Mouse (Mus musculus) neural tube, embryonic 13.5 days (tissue): ENCODE measurements around the gene Olfr493. TPM values are rescaled to one million over a fixed set of nuclear protein-coding genes. Genes with fewer than 3 reads are reported as not detected.

Source experiments
- ATAC-seq: fragments of 200-750 bp; cut with Nextera tagmentation; 2 replicates; pipeline ENCODE4 v1.8.0; 2017; ENCODE audit warnings: low read depth, mild to moderate bottlenecking, moderate TSS enrichment, moderate library complexity
- H3K27ac ChIP-seq: fragments of 300-500 bp; sonication (generic); replicated peaks from 2 replicates; pipeline ENCODE4 v1.5.1; 2015; ENCODE audit warnings: moderate library complexity, mild to moderate bottlenecking, inconsistent platforms
- H3K27me3 ChIP-seq: fragments of 300-500 bp; sonication (generic); 2 replicates; pipeline ENCODE4 v1.6.1; 2015; ENCODE audit warnings: mild to moderate bottlenecking, inconsistent platforms
- H3K36me3 ChIP-seq: fragments of 300-500 bp; sonication (generic); 2 replicates; pipeline ENCODE4 v1.6.1; 2015; ENCODE audit warnings: mild to moderate bottlenecking, inconsistent platforms
- H3K4me1 ChIP-seq: fragments of 300-500 bp; sonication (generic); replicated peaks from 2 replicates; pipeline ENCODE4 v1.6.1; 2015; ENCODE audit warnings: inconsistent platforms
- H3K4me2 ChIP-seq: fragments of 300-500 bp; sonication (generic); 2 replicates; pipeline ENCODE4 v1.6.1; 2015; ENCODE audit warnings: inconsistent platforms, mild to moderate bottlenecking, moderate library complexity
- H3K4me3 ChIP-seq: fragments of 300-500 bp; sonication (generic); 2 replicates; pipeline ENCODE4 v1.5.1; 2015; ENCODE audit warnings: mild to moderate bottlenecking, inconsistent platforms
- H3K9ac ChIP-seq: fragments of 300-500 bp; sonication (generic); 2 replicates; pipeline ENCODE4 v1.6.1; 2015; ENCODE audit warnings: moderate library complexity, mild to moderate bottlenecking, inconsistent platforms
- H3K9me3 ChIP-seq: fragments of 300-500 bp; sonication (generic); 2 replicates; pipeline ENCODE4 v1.6.1; 2016; ENCODE audit warnings: inconsistent platforms
- WGBS: fragments of 180-500 bp; shearing (Covaris S2); methylation state at CpG from one replicate; pipeline ENCODE4 v1.1.7; 2015; 5-methylcytosine and 5-hydroxymethylcytosine counted together
- polyA plus RNA-seq: library from polyadenylated mRNA; unstranded; fragments of >200 nt; fragmentation: Nextera tagmentation; extraction: Ambion mirVana; gene quantifications from 2 replicates; pipeline ENCODE4 v1.2.1, GENCODE M21; 2015

Gene Olfr493
- not detected in 2 replicates for polyA plus RNA-seq

DNA sequence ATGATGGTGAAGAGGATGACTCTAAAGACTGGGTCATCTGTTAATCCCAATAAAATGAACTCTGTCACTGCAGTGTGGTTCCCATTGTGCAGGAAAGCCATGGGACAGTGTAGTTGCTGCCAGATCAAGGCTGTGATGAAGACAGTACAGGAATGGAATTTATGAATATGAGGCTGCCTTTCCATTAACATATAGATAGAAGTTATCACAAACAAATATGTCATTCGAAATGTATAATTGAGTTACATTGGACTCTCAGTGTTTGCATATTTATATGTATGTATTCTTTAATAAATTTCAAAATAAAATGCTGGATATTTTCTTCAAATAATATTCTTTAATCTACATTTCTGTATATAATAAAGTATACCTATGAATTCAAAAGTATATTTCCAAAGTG, at the start of gene Olfr493:
Gene Olfr493 (minus strand): TSS at position 101 of the 400 bp plus-strand sequence.
- no peak within 1 kb of the TSS for H3K9ac ChIP-seq
- ATAC-seq: no peak
- no peaks in the 10 kb centered on the region for H3K27me3 ChIP-seq
- no peak within 1 kb of the TSS for H3K27ac ChIP-seq
- H3K4me3 ChIP-seq: no peak within 1 kb of the TSS
- H3K36me3 ChIP-seq: no peaks in the 10 kb centered on the region
- no peaks in the 10 kb centered on the region for H3K4me1 ChIP-seq
- no peaks in the 10 kb centered on the region for H3K9me3 ChIP-seq
- WGBS: 58% methylated on average over 1 of the region's 1 CpGs
- no peak within 1 kb of the TSS for H3K4me2 ChIP-seq

DNA sequence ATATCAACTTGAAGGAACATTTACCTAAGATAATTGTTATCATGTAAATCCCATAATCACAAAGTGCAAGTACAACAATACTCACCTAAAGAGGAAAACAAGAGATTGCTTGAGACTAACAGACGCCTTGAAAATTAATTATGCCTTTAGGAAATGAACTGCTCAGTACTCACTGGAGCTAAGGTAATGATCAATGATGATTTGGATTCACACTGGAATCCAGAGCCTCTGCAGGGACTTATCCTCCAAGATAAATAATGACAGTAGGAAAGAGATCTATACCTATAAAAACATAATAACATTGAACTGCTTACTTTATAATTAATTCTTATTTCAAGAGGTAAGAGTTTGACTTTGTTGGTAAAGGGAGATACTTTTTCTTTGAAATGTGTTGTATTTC, 46.1 kb upstream of the Olfr493 start, which contains the start of gene Olfr495:
Gene Olfr495 (plus strand): TSS at position 301 of the 400 bp plus-strand sequence.
- no peaks in the 10 kb centered on the region for H3K27me3 ChIP-seq
- WGBS: 82% methylated on average over 1 of the region's 1 CpGs
- no peaks in the 10 kb centered on the region for H3K4me1 ChIP-seq
- no peak within 1 kb of the TSS for H3K4me2 ChIP-seq
- H3K9ac ChIP-seq: no peak within 1 kb of the TSS
- H3K27ac ChIP-seq: no peak within 1 kb of the TSS
- no peak within 1 kb of the TSS for H3K4me3 ChIP-seq
- no peaks in the 10 kb centered on the region for H3K9me3 ChIP-seq
- no peak for ATAC-seq
- H3K36me3 ChIP-seq: no peaks in the 10 kb centered on the region

DNA sequence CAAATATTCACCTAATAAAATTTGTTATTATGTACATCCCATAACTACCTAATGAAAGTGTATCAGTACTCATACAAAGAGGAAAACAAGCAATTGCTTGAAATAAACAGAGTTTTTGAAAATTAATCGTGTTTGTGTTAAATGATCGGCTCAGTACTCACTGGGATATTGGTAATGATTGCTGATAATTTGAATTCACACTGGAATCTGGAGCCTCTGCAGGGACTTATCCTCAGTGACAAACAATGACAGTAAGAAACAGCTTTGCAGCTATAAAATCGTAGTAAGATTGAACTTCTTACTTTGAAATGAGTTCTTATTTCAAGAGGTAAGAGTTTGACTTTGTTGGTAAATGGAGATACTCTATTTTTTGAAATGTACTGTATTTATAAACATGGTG, 18.3 kb upstream of the Olfr493 start, which contains the start of gene Olfr494:
Gene Olfr494 (plus strand): TSS at position 301 of the 400 bp plus-strand sequence.
- no peaks in the 10 kb centered on the region for H3K27me3 ChIP-seq
- no peak within 1 kb of the TSS for H3K9ac ChIP-seq
- H3K36me3 ChIP-seq: no peaks in the 10 kb centered on the region
- no peaks in the 10 kb centered on the region for H3K9me3 ChIP-seq
- no peak for ATAC-seq
- H3K4me3 ChIP-seq: no peak within 1 kb of the TSS
- no peak within 1 kb of the TSS for H3K4me2 ChIP-seq
- no peaks in the 10 kb centered on the region for H3K4me1 ChIP-seq
- WGBS: 84% methylated on average over 3 of the region's 3 CpGs
- no peak within 1 kb of the TSS for H3K27ac ChIP-seq

DNA sequence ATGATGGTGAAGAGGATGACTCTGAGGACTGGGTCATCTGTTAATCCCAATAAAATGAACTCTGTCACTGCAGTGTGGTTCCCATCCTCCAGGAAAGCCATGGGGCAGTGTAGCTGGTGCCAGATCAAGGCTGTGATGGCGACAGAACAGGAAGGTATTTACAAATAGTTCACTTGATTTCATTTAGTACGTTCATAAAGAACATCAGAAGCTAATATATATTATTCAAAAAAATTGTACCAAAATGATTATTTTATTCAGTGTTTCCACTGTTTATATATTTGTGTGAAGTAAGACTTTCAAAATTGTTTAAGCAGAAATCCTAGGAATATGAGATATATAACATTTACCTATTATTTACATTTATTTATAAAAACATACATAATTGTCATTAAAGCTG, 23.2 kb downstream of the Olfr493 start, which contains the start of gene Olfr492:
Gene Olfr492 (minus strand): TSS at position 101 of the 400 bp plus-strand sequence.
- no peaks in the 10 kb centered on the region for H3K4me1 ChIP-seq
- no peak within 1 kb of the TSS for H3K9ac ChIP-seq
- no peaks in the 10 kb centered on the region for H3K36me3 ChIP-seq
- H3K27me3 ChIP-seq: no peaks in the 10 kb centered on the region
- H3K27ac ChIP-seq: no peak within 1 kb of the TSS
- H3K4me3 ChIP-seq: no peak within 1 kb of the TSS
- no peak for ATAC-seq
- WGBS: 90% methylated on average over 2 of the region's 2 CpGs
- H3K9me3 ChIP-seq: no peaks in the 10 kb centered on the region
- H3K4me2 ChIP-seq: no peak within 1 kb of the TSS

DNA sequence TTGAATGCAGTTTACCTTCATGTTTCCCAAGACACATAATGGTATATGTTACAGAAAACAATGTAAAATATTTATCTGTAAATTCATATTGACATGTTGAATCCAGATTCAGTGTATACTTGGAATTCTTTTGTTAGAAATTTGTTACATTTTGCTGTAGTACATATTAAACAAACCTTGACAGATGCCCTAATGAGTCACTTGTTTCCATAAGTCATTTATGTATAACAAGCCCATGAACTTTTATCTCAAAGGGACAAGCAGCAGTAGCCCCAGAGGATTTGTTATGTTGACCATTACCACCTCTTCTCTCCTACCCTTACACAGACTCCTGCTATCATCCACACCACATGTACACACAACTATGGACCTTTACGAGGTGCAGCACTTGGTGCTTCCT, 33.6 kb downstream of the Olfr493 start, which contains the start of gene Olfr491:
Gene Olfr491 (plus strand): TSS at position 301 of the 400 bp plus-strand sequence.
- 73% methylated on average over 1 of the region's 1 CpGs for WGBS
- Histone ChIP-seq H3K9ac (no peak within 1 kb of the TSS), H3K4me3 (no peak within 1 kb of the TSS), H3K9me3 (no peaks in the 10 kb centered on the region), H3K4me2 (no peak within 1 kb of the TSS), H3K27me3 (no peaks in the 10 kb centered on the region), H3K36me3 (no peaks in the 10 kb centered on the region), H3K27ac (no peak within 1 kb of the TSS), H3K4me1 (no peaks in the 10 kb centered on the region)
- no peak for ATAC-seq

Other genes starting within 250 kb of the Olfr493 start
- not detected in 2 replicates for gene Olfr482, start 249.4 kb downstream of the Olfr493 start, polyA plus RNA-seq
- gene Olfr483, start 246.1 kb downstream of the Olfr493 start, polyA plus RNA-seq: not detected in 2 replicates
- gene Olfr484, start 219.5 kb downstream of the Olfr493 start, polyA plus RNA-seq: not detected in 2 replicates
- not detected in 2 replicates for gene Olfr485, start 187.1 kb downstream of the Olfr493 start, polyA plus RNA-seq
- not detected in 2 replicates for gene Olfr486, start 174.2 kb downstream of the Olfr493 start, polyA plus RNA-seq
- not detected in 2 replicates for gene Olfr487, start 132.3 kb downstream of the Olfr493 start, polyA plus RNA-seq
- not detected in 2 replicates for gene Olfr488, start 88.6 kb downstream of the Olfr493 start, polyA plus RNA-seq
- gene Olfr490, start 58.0 kb downstream of the Olfr493 start, polyA plus RNA-seq: not detected in 2 replicates
- not detected in 2 replicates for gene Olfr491, start 33.5 kb downstream of the Olfr493 start, polyA plus RNA-seq
- gene Olfr492, start 23.3 kb downstream of the Olfr493 start, polyA plus RNA-seq: not detected in 2 replicates
- not detected in 2 replicates for gene Olfr494, start 18.4 kb upstream of the Olfr493 start, polyA plus RNA-seq
- gene Olfr495, start 46.2 kb upstream of the Olfr493 start, polyA plus RNA-seq: not detected in 2 replicates
- not detected in 2 replicates for gene Olfr497, start 73.4 kb upstream of the Olfr493 start, polyA plus RNA-seq
- not detected in 2 replicates for gene Olfr498, start 118.3 kb upstream of the Olfr493 start, polyA plus RNA-seq
- gene Olfr502, start 178.1 kb upstream of the Olfr493 start, polyA plus RNA-seq: not detected in 2 replicates
- not detected in 2 replicates for gene Olfr503, start 197.5 kb upstream of the Olfr493 start, polyA plus RNA-seq
- not detected in 2 replicates for gene Olfr504, start 218.8 kb upstream of the Olfr493 start, polyA plus RNA-seq